Mouse (Mus musculus) MEL (cell line): ENCODE results near the gene Tmem102. TPM values are rescaled to one million over a fixed set of nuclear protein-coding genes. Genes with fewer than 3 reads are reported as not detected.

Source experiments
- DNase-seq: peaks from one replicate; pipeline ENCODE4 v3.0.0; 2011; ENCODE audit warnings: low read depth, low spot score
- H3K27ac ChIP-seq: 2 replicates; pipeline ENCODE4 v1.5.1; 2012; ENCODE audit warnings: low read depth, mild to moderate bottlenecking, control low read depth, low read length, moderate library complexity; ENCODE audit not compliant: control insufficient read depth
- H3K27me3 ChIP-seq, 2 experiments: fragments of 150-350 bp in 1 of 2; sonication (generic) in 1 of 2; 2 replicates each; pipeline ENCODE4 v1.6.1; 2012; ENCODE audit warnings: low read length in 2 of 2, mild to moderate bottlenecking in 2 of 2, improper control_type of control experiment in 1 of 2, moderate library complexity in 1 of 2; ENCODE audit not compliant: insufficient read depth in 2 of 2, control insufficient read depth in 1 of 2
- H3K36me3 ChIP-seq, 2 experiments: 2 replicates each; pipeline ENCODE4 v1.6.1; 2012 to 2014; ENCODE audit warnings: low read length in 2 of 2, improper control_type of control experiment in 1 of 2, inconsistent platforms in 1 of 2, mild to moderate bottlenecking in 1 of 2; ENCODE audit not compliant: insufficient read depth in 2 of 2, control insufficient read depth in 1 of 2
- H3K4me1 ChIP-seq, 2 experiments: fragments of 150-350 bp in 1 of 2; sonication (generic) in 1 of 2; 2 replicates each; pipeline ENCODE4 v1.6.1; 2012; ENCODE audit warnings: low read length in 2 of 2, improper control_type of control experiment in 1 of 2, mild to moderate bottlenecking in 1 of 2; ENCODE audit not compliant: insufficient read depth in 2 of 2, control insufficient read depth in 1 of 2
- H3K4me3 ChIP-seq, 2 experiments: fragments of 150-350 bp in 1 of 2; sonication (generic) in 1 of 2; 2 replicates each; pipeline ENCODE4 v1.5.1; 2012; ENCODE audit warnings: low read depth in 2 of 2, low read length in 2 of 2, mild to moderate bottlenecking in 2 of 2, moderate library complexity in 2 of 2, control low read depth in 1 of 2, improper control_type of control experiment in 1 of 2; ENCODE audit not compliant: control insufficient read depth in 1 of 2, insufficient read depth in 1 of 2
- H3K79me2 ChIP-seq: 2 replicates; pipeline ENCODE4 v1.6.1; 2012; ENCODE audit warnings: mild to moderate bottlenecking, low read length, moderate library complexity; ENCODE audit not compliant: control insufficient read depth, poor library complexity, insufficient read depth
- H3K9ac ChIP-seq: 2 replicates; pipeline ENCODE4 v1.6.1; 2012; ENCODE audit warnings: low read depth, mild to moderate bottlenecking, control low read depth, low read length, moderate library complexity; ENCODE audit not compliant: control insufficient read depth, poor library complexity, severe bottlenecking
- H3K9me3 ChIP-seq: fragments of 150-350 bp; sonication (generic); replicated peaks from 2 replicates; pipeline ENCODE4 v1.6.1; 2012; ENCODE audit warnings: mild to moderate bottlenecking, low read length, improper control_type of control experiment, moderate library complexity; ENCODE audit not compliant: insufficient read depth
- BHLHE40 ChIP-seq: IDR thresholded peaks from 2 replicates; pipeline ENCODE4 v1.6.1; 2012; ENCODE audit warnings: low read depth, mild to moderate bottlenecking, inconsistent platforms, low read length, improper control_type of control experiment, borderline replicate concordance
- CHD1 ChIP-seq: IDR thresholded peaks from 2 replicates; pipeline ENCODE4 v1.6.1; 2012; ENCODE audit warnings: low read depth, mild to moderate bottlenecking, inconsistent platforms, low read length, improper control_type of control experiment
- E2F4 ChIP-seq: IDR thresholded peaks from 2 replicates; pipeline ENCODE4 v1.6.1; 2011; ENCODE audit warnings: low read depth, low read length, improper control_type of control experiment, borderline replicate concordance
- EP300 ChIP-seq, 2 experiments: IDR thresholded peaks; 2 replicates each; pipeline ENCODE4 v1.6.1; 2011; ENCODE audit warnings: improper control_type of control experiment in 2 of 2, low read length in 2 of 2, low read depth in 1 of 2, mild to moderate bottlenecking in 1 of 2
- ETS1 ChIP-seq: IDR thresholded peaks from 2 replicates; pipeline ENCODE4 v1.6.1; 2012; ENCODE audit warnings: low read depth, mild to moderate bottlenecking, inconsistent platforms, low read length, improper control_type of control experiment, moderate library complexity
- GABPA ChIP-seq: IDR thresholded peaks from 2 replicates; pipeline ENCODE4 v1.6.1; 2012; ENCODE audit warnings: low read depth, mild to moderate bottlenecking, inconsistent platforms, low read length, improper control_type of control experiment, moderate library complexity
- GATA1 ChIP-seq: IDR thresholded peaks from 2 replicates; pipeline ENCODE4 v1.6.1; 2011; ENCODE audit warnings: low read depth, low read length, improper control_type of control experiment
- JUND ChIP-seq: IDR thresholded peaks from 2 replicates; pipeline ENCODE4 v1.6.1; 2011; ENCODE audit warnings: low read depth, mild to moderate bottlenecking, improper control_type of control experiment, low read length
- KAT2A ChIP-seq: conservative IDR thresholded peaks from 2 replicates; pipeline ENCODE4 v1.6.1; 2012; ENCODE audit warnings: low read depth, low read length, improper control_type of control experiment, inconsistent platforms
- MAFK ChIP-seq: IDR thresholded peaks from 2 replicates; pipeline ENCODE4 v1.6.1; 2011; ENCODE audit warnings: low read depth, mild to moderate bottlenecking, low read length, improper control_type of control experiment, borderline replicate concordance
- MAX ChIP-seq: IDR thresholded peaks from 2 replicates; pipeline ENCODE4 v1.6.1; 2011; ENCODE audit warnings: low read length, improper control_type of control experiment
- MEF2A ChIP-seq: IDR thresholded peaks from 2 replicates; pipeline ENCODE4 v1.6.1; 2014; ENCODE audit warnings: low read depth, mild to moderate bottlenecking, inconsistent platforms, low read length, improper control_type of control experiment; ENCODE audit not compliant: poor library complexity, insufficient replicate concordance, severe bottlenecking; ENCODE audit errors: extremely low read depth
- MXI1 ChIP-seq: IDR thresholded peaks from 2 replicates; pipeline ENCODE4 v1.6.1; 2011; ENCODE audit warnings: mild to moderate bottlenecking, low read depth, low read length, improper control_type of control experiment
- MYB ChIP-seq: IDR thresholded peaks from 2 replicates; pipeline ENCODE4 v1.6.1; 2011; ENCODE audit warnings: mild to moderate bottlenecking, low read depth, low read length, improper control_type of control experiment
- NRF1 ChIP-seq: IDR thresholded peaks from 2 replicates; pipeline ENCODE4 v1.6.1; 2014; ENCODE audit warnings: low read depth, mild to moderate bottlenecking, inconsistent platforms, low read length, improper control_type of control experiment, moderate library complexity; ENCODE audit not compliant: poor library complexity, insufficient read depth, severe bottlenecking
- RCOR1 ChIP-seq: IDR thresholded peaks from 2 replicates; pipeline ENCODE4 v1.6.1; 2012; ENCODE audit warnings: low read depth, mild to moderate bottlenecking, inconsistent platforms, low read length, improper control_type of control experiment
- SIN3A ChIP-seq: IDR thresholded peaks from 2 replicates; pipeline ENCODE4 v1.6.1; 2012; ENCODE audit warnings: low read length, improper control_type of control experiment, inconsistent platforms
- SMC3 ChIP-seq: IDR thresholded peaks from 2 replicates; pipeline ENCODE4 v1.6.1; 2011; ENCODE audit warnings: low read depth, low read length, improper control_type of control experiment
- TAL1 ChIP-seq: IDR thresholded peaks from 2 replicates; pipeline ENCODE4 v1.6.1; 2012; ENCODE audit warnings: mild to moderate bottlenecking, inconsistent platforms, low read length, moderate library complexity, mixed read lengths
- ZKSCAN1 ChIP-seq: IDR thresholded peaks from 2 replicates; pipeline ENCODE4 v1.6.1; 2012; ENCODE audit warnings: low read depth, mild to moderate bottlenecking, inconsistent platforms, low read length, improper control_type of control experiment, moderate library complexity
- ZMIZ1 ChIP-seq: IDR thresholded peaks from 2 replicates; pipeline ENCODE4 v1.6.1; 2012; ENCODE audit warnings: low read depth, mild to moderate bottlenecking, inconsistent platforms, low read length, improper control_type of control experiment, moderate library complexity
- polyA plus RNA-seq, 2 experiments: library from polyadenylated mRNA; stranded (reverse) in 1 of 2; unstranded in 1 of 2; fragments of >175 nt in 1 of 2; fragments of >200 nt in 1 of 2; gene quantifications; 2 replicates each; pipeline versions ENCODE4 v1.2.1 to v1.2.4; 2012; ENCODE audit warnings: low replicate concordance in 2 of 2, low read depth in 1 of 2; ENCODE audit not compliant: insufficient read length in 2 of 2, insufficient read depth in 1 of 2, missing spikeins in 1 of 2
- total RNA-seq: library from RNA; depleted of rRNA; stranded (reverse); fragments of 300-350 nt; gene quantifications from 2 replicates; pipeline ENCODE4 v1.2.3, GENCODE M21; 2012

Tmem102 gene
- total and polyA plus RNA-seq, 3 experiments = 0.31 to 2.4 TPM; not detected in 1

- TF ChIP-seq MXI1 = peak; percentile 72; the same call in 1 of the 2 replicates
- peak; percentile 69 for TF ChIP-seq BHLHE40
- TF ChIP-seq MAFK = 0 out of 2 replicates have a peak, but pooled peaks have one; percentile 35
- TF ChIP-seq KAT2A = peak; percentile 58
- TF ChIP-seq MEF2A = 0 out of 2 replicates have a peak, but pooled peaks have one; percentile 39
- no peak for TF ChIP-seq RCOR1
- TF ChIP-seq MYB = no peak
- no peak for TF ChIP-seq JUND
- TF ChIP-seq ZMIZ1 = no peak
- TF ChIP-seq NRF1 = peak; percentile 92
- TF ChIP-seq TAL1 = no peak
- peak; percentile 24; the same call in 1 of the 2 replicates for TF ChIP-seq SMC3
- no peak for TF ChIP-seq ZKSCAN1
- TF ChIP-seq, all 39 proteins: peak for 18
Measured at GRCm38 (mm10) chr11:69758090-69758456, 47.4 kb downstream of the Tmem102 start (continued).

- H3K27me3 ChIP-seq = no peaks in the 10 kb centered on the region
- peak overlapping the region; percentile 91 for H3K27ac ChIP-seq
- H3K9me3 ChIP-seq = no peaks in the 10 kb centered on the region
- H3K4me3 ChIP-seq = peak overlapping the region; percentile 85 to 92
- peak overlapping the region; percentile 88 for H3K9ac ChIP-seq
- H3K4me1 ChIP-seq = peaks cover 15 to 29% of the 10 kb centered on the region in 2 experiments
- no peak for DNase-seq
- TF ChIP-seq CHD1 (peak; percentile 87), GATA1 (peak; percentile 4; the same call in 1 of the 2 replicates), SIN3A (peak; percentile 86; the same call in 1 of the 2 replicates), GABPA (no peak), ETS1 (0 out of 2 replicates have a peak, but pooled peaks have one; percentile 11), MXI1 (peak; percentile 71; the same call in 1 of the 2 replicates), MAX (no peak), E2F4 (0 out of 2 replicates have a peak, but pooled peaks have one; percentile 10), EP300 (IDR thresholded peaks at IDR 0.05; ENCODE audit: low read depth in 1 of 2, low read length in 2 of 2) (peak in 1 of 2 experiments; percentile 56; a peak in 1 of 4 replicates), JUND (no peak)
- H3K36me3 ChIP-seq = peaks cover 0 to 37% of the 10 kb centered on the region in 2 experiments; a peak in 2 of 4 replicates
- peaks cover 47% of the 10 kb centered on the region for H3K79me2 ChIP-seq
Measured at GRCm38 (mm10) chr11:69757303-69758089, 47.9 kb downstream of the Tmem102 start.
